Mouse (Mus musculus) c-Kit-negative CD71-positive TER-119-positive erythroid progenitor cells, embryonic 14.5 days (primary cell): Measurements from ENCODE around the gene Sppl3.

Source experiments
- DNase-seq: peaks from one replicate; pipeline ENCODE4 v3.0.0-alpha.2; 2013; ENCODE audit warnings: low read depth, low spot score

The Sppl3 gene

DNA sequence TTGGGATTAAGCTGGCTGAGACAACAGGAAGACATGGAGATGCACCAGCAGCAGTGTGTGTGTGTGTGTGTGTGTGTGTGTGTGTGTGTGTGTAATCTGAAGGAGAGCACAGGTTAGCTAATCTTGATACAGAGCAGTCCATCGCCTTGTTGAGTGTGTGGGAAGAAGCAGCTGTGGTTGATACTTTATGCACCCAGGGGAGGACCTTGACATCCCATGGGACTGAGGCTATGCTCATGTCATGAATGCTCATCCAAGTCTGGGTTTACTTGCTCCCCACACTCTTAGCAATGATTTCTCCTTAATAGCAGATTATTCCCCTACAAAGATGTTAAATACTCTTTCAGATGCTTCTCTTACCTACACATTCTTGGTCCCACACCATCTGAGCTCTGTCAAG, 24.3 kb downstream of the Sppl3 start:
- no peak for DNase-seq

DNA sequence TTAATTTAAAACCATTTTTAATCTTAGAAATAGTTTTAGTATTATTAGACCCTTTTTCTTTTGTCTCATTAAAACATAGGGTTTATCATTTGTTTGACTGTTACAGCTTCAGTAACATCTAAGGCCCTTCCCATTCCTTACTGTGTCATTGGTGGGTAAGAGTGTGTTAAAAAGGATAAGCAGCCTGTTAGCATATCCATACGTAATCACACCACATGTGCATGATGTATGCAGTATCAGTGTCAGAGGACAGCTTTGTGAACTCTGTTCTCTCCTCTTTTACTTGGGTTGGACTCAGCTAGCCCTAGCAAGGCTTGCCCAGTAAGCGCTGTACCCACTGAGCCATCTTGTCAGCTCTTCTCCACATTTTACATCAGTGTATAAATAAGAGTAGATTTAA, 26.2 kb downstream of the Sppl3 start:
- DNase-seq = no peak

DNA sequence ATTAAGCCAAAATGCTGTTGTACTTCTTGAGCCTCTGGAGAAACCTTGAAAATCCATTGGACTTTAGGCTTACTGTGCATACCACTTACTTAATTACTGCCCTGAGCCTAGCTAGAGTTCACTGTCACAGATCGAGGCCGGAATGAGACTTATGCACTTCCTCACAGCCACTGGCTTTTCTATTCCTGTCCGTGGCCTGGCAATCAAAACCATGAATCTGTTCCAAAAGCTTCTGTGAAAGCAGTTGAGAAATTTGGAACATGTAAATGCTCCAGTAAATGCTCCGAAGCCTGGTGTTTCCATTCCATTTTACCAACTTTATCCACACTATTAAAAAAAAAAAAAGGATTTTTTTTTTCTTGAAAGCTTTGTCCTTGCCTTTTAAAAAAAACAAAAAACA, 29.8 kb downstream of the Sppl3 start:
- DNase-seq = no peak

DNA sequence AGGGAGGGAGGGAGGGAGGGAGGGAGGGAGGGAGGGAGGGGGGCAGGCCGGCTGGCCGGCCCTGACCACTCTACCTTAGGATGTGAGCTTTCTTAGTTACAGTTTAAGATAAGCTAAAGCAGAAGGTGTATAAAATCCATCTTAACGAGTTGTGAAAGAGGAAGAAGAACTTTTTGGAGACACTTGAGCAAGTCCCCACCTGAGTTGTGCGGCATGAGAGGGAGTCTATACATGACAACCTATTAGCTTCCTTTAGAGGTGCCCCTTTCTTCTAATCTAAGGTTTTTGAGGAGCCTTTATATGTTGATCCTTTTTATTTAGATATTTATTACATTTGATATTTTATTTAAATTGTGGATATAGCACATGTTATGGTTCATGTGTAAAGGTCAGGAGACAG, 32.7 kb downstream of the Sppl3 start:
- no peak for DNase-seq

DNA sequence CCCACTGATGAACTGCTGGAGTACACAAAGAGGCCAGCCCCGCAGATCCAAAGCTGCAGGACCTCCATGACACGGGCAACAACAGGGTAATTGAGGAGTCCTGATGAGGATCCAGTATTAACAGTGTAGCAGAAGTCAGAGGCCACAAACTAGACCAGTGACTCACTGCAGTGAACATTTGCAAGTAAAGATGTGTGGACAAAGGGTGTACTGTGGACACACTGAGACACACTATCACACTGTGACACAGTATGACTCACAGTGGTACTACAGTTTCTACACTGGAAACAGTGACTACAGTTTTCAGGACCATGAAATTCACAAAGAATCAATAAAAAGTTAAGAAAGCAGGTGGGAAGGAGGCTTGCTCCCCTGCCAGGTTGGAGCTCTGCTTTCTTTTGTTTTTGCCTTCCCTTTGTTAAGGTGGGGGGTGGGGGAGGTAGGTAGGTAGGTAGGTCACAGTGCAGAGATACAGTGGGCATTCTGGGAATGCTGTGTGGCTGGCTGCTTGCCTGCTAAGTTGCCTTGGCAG, 34.3 kb downstream of the Sppl3 start:
- no peak for DNase-seq

DNA sequence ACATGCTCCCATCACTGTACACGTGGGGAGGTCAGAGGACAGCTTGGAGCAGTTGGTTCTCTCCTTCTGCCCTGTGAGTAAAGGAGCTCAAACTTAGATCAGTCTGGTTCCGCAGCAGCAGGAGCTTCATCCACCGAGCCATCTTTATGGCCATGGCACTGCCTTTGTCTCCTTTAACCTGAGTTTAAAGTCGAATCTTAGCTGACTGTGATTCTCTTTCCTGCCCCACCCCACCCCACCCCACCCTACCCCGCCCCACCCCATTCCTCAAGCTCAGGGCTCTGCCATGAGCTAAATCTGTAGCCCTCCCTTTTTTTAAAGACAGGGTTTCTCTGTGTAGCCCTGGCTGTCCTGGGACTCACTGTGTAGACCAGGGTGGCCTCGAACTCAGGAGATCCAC, 38.8 kb downstream of the Sppl3 start:
- DNase-seq = no peak

DNA sequence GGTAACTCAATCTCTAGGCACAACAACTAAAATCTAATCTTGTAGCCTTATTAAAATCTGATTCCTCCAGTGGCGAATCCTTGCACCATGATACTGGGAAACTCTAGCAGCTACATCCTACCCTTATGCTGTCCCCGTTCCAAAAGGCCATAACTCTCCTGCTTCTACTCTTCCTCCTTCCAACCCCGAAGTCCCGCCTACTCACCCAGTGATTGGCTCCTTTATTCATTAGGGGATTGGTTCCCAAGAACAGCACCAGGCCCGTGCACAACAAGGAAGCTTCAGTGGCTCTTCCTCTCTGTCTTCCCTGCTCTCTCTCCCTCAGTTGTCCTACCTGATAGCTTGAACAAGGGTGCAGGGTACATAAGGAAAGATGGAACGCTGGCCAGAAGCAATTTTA, 39.8 kb downstream of the Sppl3 start:
- no peak for DNase-seq

DNA sequence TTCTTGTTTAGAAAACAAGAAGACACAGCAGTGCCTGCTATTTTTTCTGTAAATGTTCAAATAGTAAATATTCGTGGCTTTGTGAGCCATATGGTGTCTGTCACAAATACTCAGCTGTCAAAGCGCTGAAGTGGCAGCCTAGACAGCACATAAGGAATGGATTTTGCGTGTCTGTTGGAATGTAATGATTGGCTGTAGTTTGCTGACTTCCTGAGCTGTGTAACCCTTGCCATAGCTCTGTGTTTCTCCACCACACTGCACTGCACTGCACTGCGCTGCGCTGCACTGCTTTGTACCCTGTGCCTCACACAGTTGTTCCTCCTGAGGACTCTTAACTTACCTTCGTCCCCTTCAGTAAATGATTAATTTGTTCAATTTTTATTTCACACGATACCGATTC, 41.6 kb downstream of the Sppl3 start:
- DNase-seq = no peak

DNA sequence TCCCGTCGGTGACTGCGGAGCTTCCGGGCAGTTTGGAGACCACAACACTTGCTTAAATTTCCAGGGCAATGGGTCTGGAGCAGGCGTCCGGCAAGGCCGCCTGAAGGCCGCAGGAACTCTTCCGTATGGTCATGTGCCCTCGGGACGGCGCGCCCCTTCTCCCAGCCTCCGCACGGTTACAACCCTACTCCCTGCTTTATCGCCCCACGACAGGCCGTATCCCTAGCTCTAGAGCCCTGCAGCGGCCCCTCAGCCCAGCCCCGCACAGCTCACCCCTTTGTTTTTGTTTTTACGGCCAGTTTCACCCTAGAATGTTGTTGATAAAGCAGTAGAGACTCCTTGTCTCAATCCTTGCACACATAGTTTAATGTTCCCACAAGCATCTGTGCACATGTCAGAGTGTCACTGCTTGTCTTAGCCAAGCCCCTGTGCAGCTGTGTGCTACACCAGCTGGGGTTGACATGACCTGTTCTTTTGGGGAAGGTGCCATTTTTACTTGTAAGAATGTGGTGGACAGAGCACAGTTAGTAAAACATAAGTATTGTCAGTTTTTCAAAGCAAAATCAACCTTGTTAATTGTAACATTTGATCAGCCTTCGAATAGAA, 43.0 kb downstream of the Sppl3 start:
- DNase-seq = no peak

DNA sequence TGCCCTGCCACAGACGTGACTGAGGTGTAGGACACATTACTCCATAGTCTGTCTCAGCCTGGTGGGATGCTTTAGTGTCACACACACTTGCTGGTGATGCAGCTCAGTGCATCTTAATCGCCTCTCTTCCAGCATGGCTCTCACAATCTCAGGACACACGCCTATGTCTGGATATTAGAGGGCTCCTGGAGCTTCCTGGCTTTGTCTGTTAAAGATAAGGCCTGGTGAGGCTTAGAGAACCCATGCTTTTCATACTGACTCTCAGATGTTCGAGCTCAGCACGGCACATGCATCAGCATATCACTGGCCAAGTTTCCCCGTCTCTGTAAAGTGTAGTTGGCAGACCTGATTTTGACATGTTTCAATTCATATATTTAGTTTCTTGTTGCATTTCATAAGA, 44.5 kb downstream of the Sppl3 start:
- peak; percentile 50 for DNase-seq

DNA sequence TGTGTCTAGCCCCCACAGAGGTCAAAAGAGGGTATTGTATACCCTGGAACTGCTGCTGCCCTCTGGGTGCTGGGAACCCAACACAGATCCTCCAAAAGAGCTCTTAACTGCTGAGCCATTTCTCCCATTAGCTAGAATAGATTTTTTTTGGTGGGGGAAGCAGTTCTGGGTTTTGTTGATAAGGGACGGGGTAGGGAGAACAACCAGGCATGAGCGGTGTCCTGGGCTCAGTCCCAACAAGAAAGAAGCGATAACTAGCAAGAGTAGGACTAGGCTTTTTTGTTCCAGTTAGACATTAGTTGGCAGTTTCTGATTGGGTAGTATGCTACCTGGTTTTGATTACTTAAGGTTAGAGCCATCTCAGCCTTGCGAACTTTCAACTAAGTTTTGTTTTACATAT, 46.2 kb downstream of the Sppl3 start:
- peak; percentile 49 for DNase-seq

DNA sequence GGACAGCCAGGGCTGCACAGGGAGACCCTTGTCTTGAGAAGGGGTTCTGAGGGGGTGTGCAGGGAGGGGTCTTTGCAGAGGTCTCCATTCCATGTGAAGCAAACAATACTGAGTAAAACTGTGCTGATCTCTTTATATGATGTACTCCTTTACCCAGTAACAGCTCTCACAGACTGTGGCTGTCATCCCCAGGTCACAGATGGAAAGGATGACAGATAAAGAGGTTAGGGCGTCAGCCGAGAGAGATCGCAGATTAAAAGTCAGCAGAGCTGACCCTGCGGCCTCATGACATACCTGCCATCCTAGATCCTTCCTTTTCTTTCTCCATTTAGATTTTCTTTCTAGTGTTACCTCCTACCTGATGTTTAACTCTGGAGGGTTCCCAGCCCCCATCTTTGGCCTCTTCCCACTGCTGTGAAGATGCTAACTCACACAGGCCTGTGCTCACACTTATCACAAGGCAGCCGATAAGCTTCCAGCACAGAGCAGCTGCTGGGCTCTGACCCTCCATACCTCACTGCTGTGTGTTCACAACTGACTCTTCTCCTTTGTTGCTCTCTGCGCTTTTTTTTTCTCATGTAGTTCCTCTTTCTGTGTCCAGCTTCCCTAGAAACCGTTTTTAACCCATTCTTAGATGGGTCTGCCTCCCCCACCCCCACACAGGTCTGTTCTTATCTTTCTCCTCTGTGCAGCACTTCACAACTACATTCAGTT, 47.8 kb downstream of the Sppl3 start:
- DNase-seq = peak; percentile 42

DNA sequence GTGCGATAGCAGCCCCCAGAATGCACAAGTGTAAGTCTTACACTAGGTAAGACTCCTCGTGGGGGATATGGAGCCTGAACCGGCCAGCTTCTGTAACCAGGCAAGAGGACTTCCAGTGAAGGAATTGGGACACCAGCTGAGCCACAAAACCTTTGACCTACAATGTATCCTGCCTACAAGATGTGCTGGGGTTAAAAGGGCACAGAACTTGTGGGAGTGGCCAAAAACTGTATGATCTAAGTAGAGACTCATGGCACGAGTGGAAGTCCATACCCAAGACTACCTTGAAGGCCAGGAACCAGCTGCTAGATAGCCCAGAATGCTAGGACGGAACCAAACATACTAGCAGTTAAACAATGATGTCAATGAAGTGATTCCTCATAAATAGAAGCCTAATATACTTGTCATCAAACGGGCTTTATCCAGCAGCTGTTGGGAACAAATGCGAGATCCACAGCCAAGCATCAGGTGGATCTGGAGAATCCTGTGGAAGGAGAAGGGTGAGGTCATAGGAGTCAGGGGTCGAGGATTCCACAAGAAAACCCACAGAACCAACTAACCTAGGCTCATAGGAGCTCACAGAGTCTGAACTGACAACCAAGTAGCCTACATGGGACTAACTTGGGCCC, 49.2 kb downstream of the Sppl3 start:
- no peak for DNase-seq

DNA sequence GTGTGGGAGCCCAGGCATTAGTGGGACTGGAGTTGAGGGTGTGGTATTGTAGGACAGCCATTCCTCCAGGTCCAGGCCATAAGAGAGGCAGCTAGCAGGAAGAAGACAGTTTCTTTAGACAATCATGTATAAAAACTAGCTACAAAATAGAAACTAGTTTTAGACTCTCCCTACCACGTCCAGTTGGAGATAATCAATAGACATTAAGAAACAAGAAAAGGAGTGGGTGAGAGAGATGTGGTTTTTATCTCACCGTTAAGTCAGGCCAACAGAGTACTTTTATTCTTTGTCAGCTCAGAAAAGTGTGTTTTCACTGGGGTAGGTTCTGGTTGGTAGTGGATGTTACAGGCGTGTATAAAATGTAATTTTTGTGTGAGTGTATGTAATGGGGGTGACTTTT, 50.0 kb downstream of the Sppl3 start:
- no peak for DNase-seq

DNA sequence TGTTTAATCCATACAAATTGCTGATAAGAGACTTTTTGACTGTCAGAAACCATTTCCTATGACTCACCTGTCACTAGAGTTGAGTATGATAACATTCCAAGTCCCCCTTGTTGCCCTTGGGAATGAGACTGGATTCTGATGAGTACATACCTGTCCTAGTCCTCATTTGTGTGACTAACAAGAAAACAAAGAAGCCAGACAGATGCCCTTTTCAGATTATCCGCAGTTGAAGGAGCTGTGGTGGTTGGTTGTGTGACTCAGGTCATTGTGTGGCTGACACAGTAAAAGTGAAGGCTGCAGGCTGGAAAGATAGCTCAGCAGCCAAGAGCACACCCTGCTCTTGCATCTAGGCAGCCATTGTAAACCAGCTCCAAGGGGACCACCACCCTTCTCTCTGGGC, 51.6 kb downstream of the Sppl3 start:
- no peak for DNase-seq

DNA sequence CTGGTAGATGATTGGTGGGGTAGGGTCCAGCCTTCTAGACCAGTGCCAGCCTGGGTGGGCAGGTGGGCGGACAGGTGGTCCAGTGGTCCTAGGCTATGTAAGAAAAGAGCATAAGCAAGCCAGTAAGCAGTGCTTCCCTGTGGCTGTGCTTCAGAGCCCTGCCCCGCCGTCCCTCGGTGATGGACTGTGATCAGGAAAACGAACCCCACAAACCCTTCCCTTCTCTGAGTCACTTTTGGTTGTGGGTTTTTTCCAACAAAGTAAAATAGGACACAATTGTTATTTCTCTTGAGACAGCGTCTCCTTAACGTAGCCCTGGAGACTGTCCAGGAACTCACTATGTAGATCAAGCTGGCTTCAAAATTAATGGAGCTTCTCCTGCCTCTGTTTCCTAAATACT, 52.5 kb downstream of the Sppl3 start:
- DNase-seq = no peak

DNA sequence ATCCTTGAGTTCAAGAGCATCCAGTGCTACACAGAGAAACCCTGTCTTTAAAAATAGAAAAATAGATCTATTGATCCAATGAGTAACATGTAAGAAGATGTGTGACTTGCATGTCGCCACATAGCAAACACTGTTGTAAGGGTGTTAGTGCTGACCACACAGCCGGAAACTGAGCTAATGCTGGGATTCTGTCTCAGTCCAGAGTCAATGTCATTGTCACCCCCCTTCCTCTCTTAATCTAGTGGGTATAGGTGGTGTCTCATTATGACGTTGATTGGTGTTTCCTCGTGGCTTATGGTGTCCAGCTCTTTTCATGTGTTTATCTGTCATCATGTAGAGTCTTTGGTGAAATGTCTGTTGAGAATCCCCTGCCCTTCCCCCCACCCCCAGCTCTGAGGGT, 55.3 kb downstream of the Sppl3 start:
- DNase-seq = no peak

DNA sequence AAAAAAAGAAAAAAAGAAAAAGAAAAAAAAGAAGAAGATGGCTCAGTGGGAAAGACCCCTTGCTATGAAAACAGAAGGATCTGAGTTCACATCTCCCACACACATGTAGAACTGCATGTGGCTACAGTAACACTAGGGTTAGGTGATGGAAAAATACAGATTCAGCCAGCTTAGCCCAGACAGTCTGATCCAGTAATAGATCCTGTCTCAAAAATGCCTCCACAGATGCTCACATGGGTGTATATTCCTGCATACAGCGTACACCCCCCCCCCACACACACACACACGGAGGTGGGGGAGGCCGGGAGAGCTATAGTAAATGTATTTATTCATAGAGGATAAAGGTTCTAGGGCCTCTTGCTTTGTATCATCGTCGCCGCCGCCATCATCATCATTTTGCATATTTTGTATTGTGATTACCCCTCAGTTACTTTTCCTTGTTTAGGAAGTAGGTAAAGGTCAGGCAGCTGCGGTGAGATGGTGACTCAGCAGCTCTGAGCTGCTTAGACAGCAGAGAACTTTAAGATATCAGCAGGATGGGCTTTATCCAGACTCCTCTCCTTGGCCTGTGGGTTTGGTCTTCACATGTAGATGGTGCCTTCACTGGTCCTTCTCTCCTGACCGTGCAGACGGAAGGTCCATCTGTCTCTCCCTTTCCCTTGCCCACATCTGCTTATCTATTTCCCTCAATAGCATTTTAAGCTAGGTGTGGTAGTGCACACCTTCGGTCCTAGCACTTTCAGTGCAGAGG, 57.9 kb downstream of the Sppl3 start:
- DNase-seq = peak; percentile 63

DNA sequence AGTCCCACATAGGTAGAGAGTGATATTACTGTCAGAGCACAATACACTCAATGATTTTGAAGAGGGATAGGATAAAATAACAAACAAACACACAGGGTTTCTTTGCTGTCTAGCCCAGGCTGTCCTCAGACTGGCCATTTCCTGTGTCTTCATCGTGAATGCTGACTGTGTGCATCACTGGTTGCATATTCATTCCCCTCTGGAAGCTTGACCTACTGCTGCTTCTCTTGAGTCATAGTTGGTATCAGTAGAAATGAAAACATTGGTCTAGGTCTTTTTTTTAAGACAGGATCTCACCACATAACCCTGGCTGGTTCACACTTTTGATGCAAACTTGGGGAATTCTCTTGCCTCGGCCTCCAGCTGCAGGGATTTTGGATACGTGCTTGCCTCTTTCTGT, 58.7 kb downstream of the Sppl3 start:
- DNase-seq = no peak

DNA sequence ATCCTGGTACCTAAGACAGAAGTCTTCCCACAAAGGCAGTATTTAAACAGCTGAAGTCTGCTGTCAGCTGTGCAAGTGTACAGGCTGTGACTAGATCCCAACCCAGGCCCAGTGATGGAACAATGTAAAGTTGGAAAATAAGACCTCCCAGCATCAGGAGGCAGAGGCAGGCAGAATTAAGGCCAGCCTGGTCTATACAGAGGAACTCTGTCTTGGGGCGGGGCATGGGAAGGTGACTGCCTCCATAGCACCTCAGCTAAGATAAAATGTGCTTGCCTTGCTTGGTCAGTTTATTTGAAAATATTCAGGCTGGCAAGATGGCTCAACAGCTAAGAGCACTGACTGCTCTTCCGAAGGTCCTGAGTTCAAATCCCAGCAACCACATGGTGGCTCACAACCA, 59.5 kb downstream of the Sppl3 start:
- peak; percentile 47 for DNase-seq

DNA sequence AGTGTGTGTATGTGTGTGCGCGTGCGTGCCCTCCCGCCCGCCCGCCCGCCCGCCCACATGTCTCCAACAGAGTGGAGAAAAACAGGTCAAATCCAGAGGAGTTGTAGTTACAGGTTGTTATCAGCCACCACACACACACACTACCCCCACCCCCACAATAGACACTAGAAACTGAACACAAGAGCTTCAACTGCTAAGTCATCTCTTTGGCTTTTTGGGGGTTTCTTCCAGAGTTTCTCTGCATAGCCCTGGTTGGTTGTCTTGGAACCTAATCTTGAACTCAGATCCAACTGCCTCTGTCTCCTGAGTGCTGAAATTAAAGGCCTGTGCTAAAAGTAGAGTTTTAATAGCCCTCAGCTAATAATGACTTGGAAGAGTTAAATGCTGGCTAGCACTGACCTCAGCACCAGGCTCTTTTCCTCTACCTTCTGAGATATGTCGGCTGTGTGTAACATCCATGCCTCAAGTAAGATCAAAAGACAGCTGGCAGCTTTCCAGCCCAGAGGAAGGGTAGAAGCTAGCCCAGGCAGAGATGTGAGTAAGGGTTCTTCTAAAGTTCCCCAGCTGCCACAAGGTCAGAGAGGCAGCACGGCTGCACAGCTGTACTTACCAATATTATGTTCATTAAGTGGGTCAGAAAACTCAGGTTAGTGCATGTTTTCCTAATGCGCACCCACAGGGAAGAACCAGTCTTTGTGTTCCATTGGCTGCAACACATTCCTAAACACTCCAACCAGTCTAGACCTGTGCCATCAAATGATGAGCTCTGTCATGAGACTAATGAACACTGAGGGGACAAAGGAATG, 60.4 kb downstream of the Sppl3 start:
- DNase-seq = peak; percentile 60

DNA sequence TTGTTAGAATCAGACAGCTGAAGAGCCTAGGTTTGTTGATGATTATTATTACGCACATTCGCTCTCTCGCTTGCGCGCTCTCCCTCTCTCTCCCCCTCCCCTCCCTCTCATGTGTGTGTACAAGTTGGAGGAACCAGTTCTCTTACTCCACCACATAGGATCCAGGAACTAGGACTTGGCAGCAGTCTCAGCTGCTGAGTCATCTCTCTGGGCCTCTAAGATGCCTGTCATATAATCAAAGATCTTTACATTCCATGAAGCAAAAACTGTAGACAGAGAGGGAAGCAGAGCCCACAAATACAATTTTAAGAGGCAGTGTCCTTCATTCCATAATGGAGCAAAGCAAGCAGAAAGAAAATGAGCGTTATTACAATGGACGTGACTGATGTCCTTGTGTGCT, 61.2 kb downstream of the Sppl3 start:
- DNase-seq = peak; percentile 77
